Comparison of ENCODE assay signal across 10 mouse cellular contexts in genomic region chr7:71383341-71384130, GRCm38 (mm10). TPM values are rescaled to one million over a fixed set of nuclear protein-coding genes. Genes with fewer than 3 reads are reported as not detected.
DNase-seq lines count a peak whose midpoint lies in the region; ATAC-seq and TF ChIP-seq lines count a peak whose summit lies in the region.
"Had no signal": no experiment of that assay in that cellular context is flagged by ENCODE, and none has a peak within 500 bp of the region (broad histone marks: within the 10 kb centered on the region; RNA-seq: fewer than 3 reads in every experiment).

No protein-coding gene starts in this region.

- H3K27me3 ChIP-seq in E14TG2a.4 (ENCODE audit: insufficient read depth, low read length), result no peaks in the 10 kb centered on the region
- no peaks in the 10 kb centered on the region for H3K27me3 ChIP-seq in kidney, embryonic 15.5 days
- no peaks in the 10 kb centered on the region for H3K27me3 ChIP-seq in limb, embryonic 12.5 days
- H3K27me3 ChIP-seq in midbrain, postnatal 0 days (ENCODE audit: insufficient read depth, low read length), result peaks cover 16% of the 10 kb centered on the region

- H3K4me3 ChIP-seq in E14TG2a.4 (replicated peaks; ENCODE audit: low read length), result 0 out of 2 replicates have a peak overlapping the region, but pooled peaks have one; percentile 26
- H3K4me3 ChIP-seq in kidney, embryonic 15.5 days (replicated peaks), result no peak overlapping the region
- no peak overlapping the region for H3K4me3 ChIP-seq in limb, embryonic 12.5 days (replicated peaks)
- no peak overlapping the region for H3K4me3 ChIP-seq in midbrain, postnatal 0 days (ENCODE audit: low read depth, low read length)

- peaks cover 21% of the 10 kb centered on the region for H3K4me1 ChIP-seq in E14TG2a.4 (replicated peaks; ENCODE audit: low read depth, low read length)
- peaks cover 75% of the 10 kb centered on the region for H3K4me1 ChIP-seq in kidney, embryonic 15.5 days
- H3K4me1 ChIP-seq in limb, embryonic 12.5 days (replicated peaks), result peaks cover 32% of the 10 kb centered on the region
- H3K4me1 ChIP-seq in midbrain, postnatal 0 days (ENCODE audit: insufficient read depth, low read length), result no peaks in the 10 kb centered on the region; the same call in 1 of the 2 replicates

- ATAC-seq in kidney, embryonic 15.5 days (replicated peaks; ENCODE audit: low FRiP score), result no peak; the same call in 1 of the 2 replicates
- no peak for ATAC-seq in limb, embryonic 12.5 days (ENCODE audit: insufficient number of reproducible peaks, insufficient read depth, low FRiP score, low TSS enrichment, low read depth)
- ATAC-seq in midbrain, postnatal 0 days (ENCODE audit: low FRiP score), result peak; percentile 44; the same call in 1 of the 2 replicates

- 27% methylated on average over 20 of the region's 20 CpGs for WGBS in kidney, embryonic 15.5 days
- 20% methylated on average over 20 of the region's 20 CpGs for WGBS in limb, embryonic 12.5 days
- 18% methylated on average over 20 of the region's 20 CpGs for WGBS in midbrain, postnatal 0 days

- H3K27ac ChIP-seq in kidney, embryonic 15.5 days, result peak overlapping the region; percentile 92
- peak overlapping the region; percentile 75 for H3K27ac ChIP-seq in limb, embryonic 12.5 days
- H3K27ac ChIP-seq in midbrain, postnatal 0 days (ENCODE audit: low read depth, low read length), result peak overlapping the region; percentile 47

- peak overlapping the region; percentile 12 for H3K9ac ChIP-seq in kidney, embryonic 15.5 days
- H3K9ac ChIP-seq in limb, embryonic 12.5 days (replicated peaks), result no peak overlapping the region; the same call in 1 of the 2 replicates
- no peak overlapping the region for H3K9ac ChIP-seq in midbrain, postnatal 0 days (replicated peaks; ENCODE audit: low read length, poor library complexity, severe bottlenecking)

- TF ChIP-seq CTCF in E14TG2a.4 (conservative IDR thresholded peaks at IDR 0.05; ENCODE audit: low read length), result no peak
- TF ChIP-seq CTCF in midbrain, postnatal 0 days (IDR thresholded peaks at IDR 0.05), result no peak

- peak; percentile 30 for DNase-seq in adrenal gland, postnatal 25 days
- DNase-seq in heart, adult 18-20 months, result peak; percentile 60 to 61
- peak; percentile 72 for DNase-seq in midbrain, postnatal 0 days (ENCODE audit: low spot score)
- DNase-seq in natural killer cell, adult 2 months (ENCODE audit: low spot score in 2 of 2), result no peak
- DNase-seq in cerebellum, adult 9-10 months, result no peak

- H3K36me3 ChIP-seq in E14TG2a.4 (ENCODE audit: insufficient read depth, low read length), result no peaks in the 10 kb centered on the region
- H3K36me3 ChIP-seq in kidney, embryonic 15.5 days, result no peaks in the 10 kb centered on the region
- no peaks in the 10 kb centered on the region for H3K36me3 ChIP-seq in limb, embryonic 12.5 days
- H3K36me3 ChIP-seq in midbrain, postnatal 0 days (ENCODE audit: insufficient read depth, low read length), result no peaks in the 10 kb centered on the region

- H3K9me3 ChIP-seq in E14TG2a.4 (ENCODE audit: low read length), result no peaks in the 10 kb centered on the region
- H3K9me3 ChIP-seq in kidney, embryonic 15.5 days (replicated peaks), result no peaks in the 10 kb centered on the region
- H3K9me3 ChIP-seq in limb, embryonic 12.5 days, result no peaks in the 10 kb centered on the region
- H3K9me3 ChIP-seq in midbrain, postnatal 0 days (ENCODE audit: low read length), result no peaks in the 10 kb centered on the region

- peak overlapping the region; percentile 20; the same call in 1 of the 2 replicates for H3K4me2 ChIP-seq in kidney, embryonic 15.5 days
- H3K4me2 ChIP-seq in limb, embryonic 12.5 days, result peak overlapping the region; percentile 21; the same call in 1 of the 2 replicates
- peak overlapping the region; percentile 2; the same call in 1 of the 2 replicates for H3K4me2 ChIP-seq in midbrain, postnatal 0 days (ENCODE audit: low read depth, low read length, poor library complexity, severe bottlenecking)

RNA-seq across cellular contexts. Expression of gene Gm10295, which starts 32.3 kb away (rescaled TPM):
- total RNA-seq in adrenal gland, postnatal 25 days (2021), result not detected in 2 replicates
- total RNA-seq in heart, adult 18-20 months (2021), result not detected
- polyA plus RNA-seq in kidney, embryonic 15.5 days (2015; fragmentation: Nextera tagmentation; extraction: Ambion mirVana), result not detected in 2 replicates
- not detected in 2 replicates for polyA plus RNA-seq in limb, embryonic 12.5 days (2016; fragmentation: Nextera tagmentation; extraction: Ambion mirVana)
- not detected in 2 replicates for total RNA-seq in midbrain, postnatal 0 days (2014; rRNA removed)
- polyA plus RNA-seq in midbrain, postnatal 0 days (2015; fragmentation: Nextera tagmentation; extraction: Ambion mirVana), result not detected in 2 replicates
- total RNA-seq: gastrocnemius, postnatal 4 days had no signal
- polyA plus RNA-seq: spleen, adult 2 months had no signal

Comparison
In these comparisons a context has a peak if more than half of its experiments do, and no peak if none do; other contexts are left out.
1. DNase-seq: peak in adrenal gland, postnatal 25 days (single experiment), heart, adult 18-20 months (2 of 2) and midbrain, postnatal 0 days (single experiment); none in natural killer cell, adult 2 months (0 of 2) and cerebellum, adult 9-10 months (single experiment).
2. Peak in every context shown above with its lines, with median percentiles within 50 percentile points of each other: H3K27ac ChIP-seq and H3K4me2 ChIP-seq.